Mouse (Mus musculus) forebrain, embryonic 16.5 days (tissue): Measurements from ENCODE around the gene Mrpl20. TPM values are rescaled to one million over a fixed set of nuclear protein-coding genes. Genes with fewer than 3 reads are reported as not detected.

Experiments used
- ATAC-seq: fragments of 200-750 bp; cut with Nextera tagmentation; 2 replicates; pipeline ENCODE4 v1.8.0; 2017; ENCODE audit warnings: mild to moderate bottlenecking, moderate library complexity
- H3K27ac ChIP-seq: fragments of 300-500 bp; sonication (generic); 2 replicates; pipeline ENCODE4 v1.5.1; 2014; ENCODE audit warnings: low read length, control low read depth
- H3K27me3 ChIP-seq: fragments of 300-500 bp; sonication (generic); replicated peaks from 2 replicates; pipeline ENCODE4 v1.6.1; 2014; ENCODE audit warnings: low read length; ENCODE audit not compliant: control insufficient read depth, insufficient read depth
- H3K36me3 ChIP-seq: fragments of 300-500 bp; sonication (generic); 2 replicates; pipeline ENCODE4 v1.6.1; 2014; ENCODE audit not compliant: control insufficient read depth, insufficient read depth
- H3K4me1 ChIP-seq: fragments of 300-500 bp; sonication (generic); replicated peaks from 2 replicates; pipeline ENCODE4 v1.6.1; 2014; ENCODE audit warnings: low read length; ENCODE audit not compliant: control insufficient read depth, insufficient read depth
- H3K4me2 ChIP-seq: fragments of 300-500 bp; sonication (generic); 2 replicates; pipeline ENCODE4 v1.6.1; 2014; ENCODE audit warnings: mild to moderate bottlenecking, low read length, control low read depth
- H3K4me3 ChIP-seq: fragments of 300-500 bp; sonication (generic); replicated peaks from 2 replicates; pipeline ENCODE4 v1.5.1; 2014; ENCODE audit warnings: mild to moderate bottlenecking, low read length, control low read depth
- H3K9ac ChIP-seq: fragments of 300-500 bp; sonication (generic); replicated peaks from 2 replicates; pipeline ENCODE4 v1.6.1; 2014; ENCODE audit warnings: low read depth, low read length, control low read depth
- H3K9me3 ChIP-seq: fragments of 300-500 bp; sonication (generic); 2 replicates; pipeline ENCODE4 v1.6.1; 2016; ENCODE audit warnings: low read length; ENCODE audit not compliant: control insufficient read depth
- WGBS: fragments of 180-500 bp; shearing (Covaris S2); extraction: QIAGEN DNeasy Blood & Tissue Kit; methylation state at CpG from one replicate; pipeline ENCODE4 v1.1.7; 2014; 5-methylcytosine and 5-hydroxymethylcytosine counted together
- polyA plus RNA-seq: library from polyadenylated mRNA; unstranded; fragments of >200 nt; fragmentation: Nextera tagmentation; extraction: Ambion mirVana; gene quantifications from 2 replicates; pipeline ENCODE4 v1.2.1, GENCODE M21; 2015

Gene Mrpl20
- polyA plus RNA-seq, 1 experiment from 2014 or later: 231 TPM

DNA sequence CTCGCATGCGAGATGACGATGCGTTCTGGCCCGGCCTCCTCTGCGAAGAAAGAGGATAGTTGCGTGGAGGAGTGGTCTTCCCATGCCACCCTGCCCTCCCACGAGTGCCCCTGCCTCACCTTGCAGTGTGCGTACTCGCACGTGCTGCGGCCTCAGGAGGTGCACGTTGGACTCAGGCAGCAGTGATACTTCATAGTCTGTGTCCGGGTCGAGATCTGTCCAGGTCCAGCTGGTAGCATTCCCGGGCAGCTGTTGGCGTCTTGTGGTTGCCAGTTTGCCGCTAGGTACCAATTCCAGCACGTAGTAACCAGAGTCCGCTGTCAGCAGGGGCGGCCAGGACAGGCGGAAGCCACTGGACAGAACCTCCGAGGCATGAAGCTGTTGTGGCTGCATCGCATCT lies 32.1 kb upstream of the Mrpl20 start:
- 40% methylated on average over 24 of the region's 24 CpGs for WGBS
- no peaks in the 10 kb centered on the region for H3K9me3 ChIP-seq
- ATAC-seq: peak; percentile 0; the same call in 1 of the 2 replicates
- H3K27ac ChIP-seq: no peak overlapping the region
- H3K9ac ChIP-seq: peak overlapping the region; percentile 86
- H3K4me2 ChIP-seq: peak overlapping the region; percentile 63
- H3K4me1 ChIP-seq: peaks cover 25% of the 10 kb centered on the region
- peak overlapping the region; percentile 57 for H3K4me3 ChIP-seq
- H3K27me3 ChIP-seq: peaks cover 8% of the 10 kb centered on the region
- H3K36me3 ChIP-seq: no peaks in the 10 kb centered on the region

DNA sequence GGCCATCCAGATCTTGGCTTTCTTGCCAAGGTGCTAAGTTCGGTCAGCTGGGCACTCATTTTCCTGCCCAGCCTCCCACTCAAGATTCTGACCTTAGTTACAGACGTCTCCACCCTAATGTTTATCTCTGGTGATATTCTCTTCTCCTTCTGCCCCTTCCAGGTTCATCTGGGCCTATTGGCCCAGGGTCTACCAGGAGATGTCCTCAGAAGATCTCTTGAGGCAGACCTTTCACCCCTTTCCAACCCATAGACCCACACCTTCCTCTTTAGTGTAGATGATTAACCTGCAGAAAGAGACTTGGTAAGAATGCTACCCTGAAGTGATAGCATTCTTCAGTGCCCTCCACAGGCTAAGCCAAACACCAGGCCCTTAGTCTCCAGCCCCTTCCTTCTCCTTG lies 31.0 kb upstream of the Mrpl20 start:
- Histone ChIP-seq H3K9ac (no peak overlapping the region), H3K4me3 (no peak overlapping the region), H3K4me2 (no peak overlapping the region), H3K27me3 (peaks cover 8% of the 10 kb centered on the region), H3K4me1 (peaks cover 29% of the 10 kb centered on the region), H3K27ac (no peak overlapping the region), H3K36me3 (no peaks in the 10 kb centered on the region), H3K9me3 (no peaks in the 10 kb centered on the region)
- ATAC-seq: no peak
- WGBS: 82% methylated on average over 2 of the region's 2 CpGs

DNA sequence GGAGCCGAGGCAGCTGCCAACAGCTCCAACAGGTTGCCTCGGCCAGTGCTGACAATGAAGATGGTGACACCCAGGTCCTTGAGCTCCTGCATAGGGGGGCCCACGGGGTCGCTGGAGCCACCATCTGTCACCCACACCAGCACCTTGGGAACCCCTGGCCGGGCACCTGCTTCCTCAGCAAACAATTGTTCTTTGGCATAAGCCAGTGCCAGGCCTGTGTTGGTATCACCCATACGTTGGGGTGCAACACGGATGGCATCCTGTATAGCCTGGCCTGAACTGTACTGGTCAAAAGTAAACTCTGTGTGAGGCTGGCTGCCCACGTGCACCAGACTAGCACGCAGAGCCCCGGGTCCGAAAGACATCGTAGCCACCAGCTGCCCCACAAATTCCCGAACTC lies 29.9 kb upstream of the Mrpl20 start:
- H3K4me3 ChIP-seq: no peak overlapping the region; the same call in 1 of the 2 replicates
- H3K27ac ChIP-seq: no peak overlapping the region
- no peak overlapping the region for H3K4me2 ChIP-seq
- H3K9ac ChIP-seq: no peak overlapping the region
- WGBS: 90% methylated on average over 13 of the region's 13 CpGs
- no peaks in the 10 kb centered on the region for H3K36me3 ChIP-seq
- H3K4me1 ChIP-seq: peaks cover 29% of the 10 kb centered on the region
- no peak for ATAC-seq
- H3K27me3 ChIP-seq: peaks cover 8% of the 10 kb centered on the region
- no peaks in the 10 kb centered on the region for H3K9me3 ChIP-seq

DNA sequence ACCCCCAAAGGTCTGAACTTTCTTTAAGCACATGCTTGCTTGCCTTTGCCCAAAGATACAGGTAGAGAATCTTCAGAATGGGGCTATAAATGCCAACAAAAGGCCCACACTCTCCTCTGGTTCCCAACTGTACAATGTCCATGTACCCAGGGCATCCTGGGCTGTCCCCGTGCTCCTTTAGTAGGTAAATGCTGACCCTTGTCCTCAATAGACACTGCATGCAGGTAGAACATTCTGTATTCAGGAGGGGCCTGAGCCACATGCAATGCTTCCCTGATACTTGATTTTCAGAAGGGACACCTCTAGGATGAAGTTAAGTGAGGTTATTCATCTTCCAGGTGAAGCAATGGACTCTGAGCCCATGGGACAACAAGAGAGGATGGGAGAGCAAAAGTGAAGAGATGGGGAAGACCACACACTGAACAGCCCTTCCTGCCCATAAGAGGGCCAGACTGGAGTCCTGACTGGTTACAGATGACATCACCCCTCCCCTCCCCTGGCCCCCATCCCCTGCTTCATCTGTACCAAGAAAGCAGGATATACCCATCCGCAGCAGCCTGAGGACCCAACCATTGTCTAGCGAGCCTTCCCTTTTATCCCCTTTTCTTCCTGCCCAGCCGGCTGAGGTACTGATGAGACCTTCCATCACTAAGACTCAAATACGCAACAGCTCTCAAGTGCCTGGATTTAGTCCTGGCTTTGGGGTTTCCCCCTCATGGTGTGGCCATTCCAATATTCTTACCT lies 29.2 kb upstream of the Mrpl20 start:
- no peak for ATAC-seq
- peak overlapping the region; percentile 59 for H3K4me2 ChIP-seq
- H3K36me3 ChIP-seq: no peaks in the 10 kb centered on the region
- no peak overlapping the region for H3K27ac ChIP-seq
- H3K27me3 ChIP-seq: peaks cover 8% of the 10 kb centered on the region
- peaks cover 29% of the 10 kb centered on the region for H3K4me1 ChIP-seq
- 32% methylated on average over 5 of the region's 5 CpGs for WGBS
- H3K9me3 ChIP-seq: no peaks in the 10 kb centered on the region
- no peak overlapping the region for H3K9ac ChIP-seq
- H3K4me3 ChIP-seq: peak overlapping the region; percentile 41

DNA sequence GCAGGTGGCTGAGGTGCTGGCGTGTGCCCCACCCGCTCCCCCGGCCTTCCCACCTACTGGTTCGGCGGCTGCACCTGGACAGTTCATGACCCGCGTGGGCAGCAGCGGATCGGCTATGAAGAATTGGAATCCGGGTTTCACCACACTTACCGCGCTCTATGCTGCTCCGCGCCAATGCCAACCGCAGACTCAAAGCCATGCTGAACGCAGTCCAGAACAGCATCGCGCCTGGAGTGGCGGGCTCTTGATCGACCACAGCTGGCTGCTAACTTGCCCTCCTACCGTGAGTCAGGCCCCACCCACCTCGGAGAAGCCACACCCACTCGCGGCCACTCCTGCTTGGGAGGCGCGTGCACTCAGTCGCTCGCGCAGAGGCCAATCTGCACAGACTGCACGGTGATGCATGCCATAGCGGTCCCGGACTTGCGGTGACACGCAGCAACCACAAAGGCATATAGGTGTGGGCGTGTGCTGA lies 28.4 kb upstream of the Mrpl20 start, which contains the start of gene Vwa1:
Gene Vwa1 (minus strand): TSS at position 419 of the 475 bp plus-strand sequence.
- Histone ChIP-seq H3K4me1 (peaks cover 29% of the 10 kb centered on the region), H3K4me2 (peak within 1 kb of the TSS; percentile 59), H3K27ac (peak within 1 kb of the TSS; percentile 29; the same call in 1 of the 2 replicates), H3K9ac (peak within 1 kb of the TSS; percentile 51), H3K36me3 (no peaks in the 10 kb centered on the region), H3K9me3 (no peaks in the 10 kb centered on the region), H3K27me3 (peaks cover 8% of the 10 kb centered on the region), H3K4me3 (peak within 1 kb of the TSS; percentile 41)
- 1% methylated on average over 35 of the region's 35 CpGs for WGBS
- peak; percentile 76 for ATAC-seq

DNA sequence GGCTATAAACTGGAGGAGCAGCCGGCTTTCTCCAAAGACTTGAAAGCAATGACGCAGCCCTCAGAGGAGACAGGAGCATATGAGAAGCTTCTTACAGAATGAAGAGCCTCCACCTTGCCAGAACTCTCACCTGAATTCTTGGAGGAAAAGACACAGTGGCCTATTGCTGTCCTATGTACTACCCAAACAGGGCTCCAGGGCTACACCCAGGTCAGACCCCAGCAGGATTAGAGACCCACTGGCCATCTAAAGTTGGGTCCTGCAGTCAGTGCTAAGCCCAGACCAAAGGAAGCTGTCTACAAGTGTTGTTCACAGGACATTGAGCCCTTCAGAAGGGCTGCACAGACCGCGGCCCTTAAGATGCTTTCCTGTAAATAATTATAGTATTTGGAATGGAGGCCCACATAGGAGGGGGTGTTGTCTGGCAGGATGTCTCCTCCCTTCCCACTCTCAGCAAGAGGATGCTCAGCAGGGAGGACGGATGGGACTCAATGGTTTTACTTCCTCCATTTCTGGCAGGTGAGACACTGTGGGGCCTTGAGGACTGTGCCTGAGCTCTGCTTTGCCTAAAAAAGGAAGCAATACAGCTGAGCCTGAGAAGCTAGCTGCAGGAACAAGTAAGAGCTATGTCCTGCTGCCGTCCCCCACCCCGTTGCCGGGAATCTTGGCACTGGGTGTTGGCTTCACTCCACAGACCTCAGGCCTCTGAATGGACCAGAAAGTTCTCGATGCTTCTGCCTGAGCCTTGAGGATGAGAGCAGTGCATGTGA lies 27.5 kb upstream of the Mrpl20 start:
- Histone ChIP-seq H3K9me3 (no peaks in the 10 kb centered on the region), H3K4me3 (peak overlapping the region; percentile 41), H3K27ac (peak overlapping the region; percentile 29; the same call in 1 of the 2 replicates), H3K4me2 (peak overlapping the region; percentile 59), H3K27me3 (peaks cover 8% of the 10 kb centered on the region), H3K9ac (peak overlapping the region; percentile 51), H3K4me1 (peaks cover 23% of the 10 kb centered on the region), H3K36me3 (no peaks in the 10 kb centered on the region)
- ATAC-seq: no peak
- WGBS: 48% methylated on average over 9 of the region's 9 CpGs

DNA sequence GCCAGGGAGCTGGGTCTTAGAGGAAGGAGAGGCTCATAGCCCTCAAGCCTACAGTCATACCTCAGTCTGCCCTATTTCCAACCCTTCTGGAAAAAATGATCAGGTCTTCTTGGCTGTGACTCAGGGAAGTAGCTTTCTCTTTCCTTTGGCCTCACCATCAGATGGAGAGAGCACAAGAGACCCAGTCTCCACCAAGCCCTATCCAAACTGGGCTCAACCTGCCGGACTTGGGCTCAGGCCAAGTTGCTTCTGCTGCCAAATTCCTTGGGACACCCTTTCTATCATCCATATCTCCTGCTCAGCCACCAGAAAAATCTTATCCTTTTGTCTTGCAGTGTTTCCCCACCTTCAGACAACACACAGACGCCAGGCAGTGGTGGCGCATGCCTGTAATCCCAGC lies 26.8 kb upstream of the Mrpl20 start:
- H3K36me3 ChIP-seq: no peaks in the 10 kb centered on the region
- 73% methylated on average over 3 of the region's 3 CpGs for whole genome bisulfite sequencing
- no peak overlapping the region for H3K9ac ChIP-seq
- H3K4me3 ChIP-seq: no peak overlapping the region
- H3K9me3 ChIP-seq: no peaks in the 10 kb centered on the region
- H3K4me1 ChIP-seq: peaks cover 19% of the 10 kb centered on the region
- peak overlapping the region; percentile 33 for H3K27ac ChIP-seq
- ATAC-seq: no peak
- H3K27me3 ChIP-seq: peaks cover 8% of the 10 kb centered on the region
- no peak overlapping the region for H3K4me2 ChIP-seq

DNA sequence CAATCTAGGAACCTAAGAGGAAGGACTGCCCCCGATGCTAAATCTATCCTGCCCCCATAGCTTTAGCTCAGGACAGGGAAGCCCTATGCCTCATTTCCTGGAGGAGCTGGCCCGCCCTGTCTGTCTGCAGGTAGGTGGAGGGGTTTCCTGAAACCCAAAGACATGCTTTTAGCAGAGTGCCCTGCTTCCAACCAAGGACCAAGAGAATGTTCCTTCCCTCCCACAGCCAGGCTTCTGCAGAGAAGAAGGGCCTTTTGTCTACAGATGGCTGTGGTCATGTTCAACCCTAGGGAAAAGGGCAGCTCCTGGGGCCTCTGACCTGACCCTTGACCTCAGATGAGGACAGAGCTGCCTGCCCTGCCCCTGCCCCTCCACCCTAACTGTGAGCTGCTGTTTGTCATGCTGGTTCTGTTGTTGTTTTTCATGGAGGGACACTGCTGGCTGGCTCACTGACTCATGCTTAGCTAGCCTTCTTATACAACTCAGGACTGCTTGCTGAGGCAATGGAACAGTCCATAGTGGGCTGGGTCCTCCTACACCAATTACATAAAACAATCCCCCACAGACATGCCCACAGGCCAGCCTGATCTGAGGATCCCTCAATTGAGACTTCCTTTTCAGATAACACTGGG lies 25.9 kb upstream of the Mrpl20 start:
- no peak for ATAC-seq
- Histone ChIP-seq H3K4me1 (peaks cover 19% of the 10 kb centered on the region), H3K27me3 (peaks cover 8% of the 10 kb centered on the region), H3K9ac (no peak overlapping the region), H3K27ac (no peak overlapping the region), H3K4me2 (no peak overlapping the region), H3K9me3 (no peaks in the 10 kb centered on the region), H3K4me3 (no peak overlapping the region), H3K36me3 (no peaks in the 10 kb centered on the region)
- WGBS: 63% methylated on average over 2 of the region's 2 CpGs

DNA sequence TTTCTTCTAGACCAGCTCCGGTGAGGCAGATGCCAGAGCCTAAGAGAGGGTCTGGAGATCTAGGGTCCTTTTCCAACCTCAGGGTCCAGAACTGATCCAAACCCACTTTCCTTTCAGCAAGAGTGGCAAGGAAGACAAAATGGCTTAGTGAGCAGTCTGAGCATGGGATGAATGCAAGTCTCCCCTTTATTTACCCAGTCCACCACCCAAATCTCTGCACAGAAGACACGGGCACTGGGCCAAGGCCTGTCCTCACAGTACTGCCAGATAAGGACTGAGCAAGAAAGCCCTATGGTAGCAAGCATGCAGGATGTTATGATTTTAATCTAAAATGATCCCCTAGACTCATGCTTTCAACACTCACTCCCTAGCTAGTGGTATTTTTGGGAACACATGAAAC lies 24.9 kb upstream of the Mrpl20 start:
- H3K36me3 ChIP-seq: no peaks in the 10 kb centered on the region
- ATAC-seq: no peak
- H3K4me1 ChIP-seq: peaks cover 19% of the 10 kb centered on the region
- no peak overlapping the region for H3K4me3 ChIP-seq
- no peaks in the 10 kb centered on the region for H3K9me3 ChIP-seq
- H3K4me2 ChIP-seq: no peak overlapping the region
- no peak overlapping the region for H3K9ac ChIP-seq
- 80% methylated on average over 2 of the region's 2 CpGs for WGBS
- no peak overlapping the region for H3K27ac ChIP-seq
- H3K27me3 ChIP-seq: peaks cover 5% of the 10 kb centered on the region
